Mouse (Mus musculus): ENCODE data around the gene Slc31a2.

GRCm38 (mm10) chr4:62313641-62314211 is 51.4 kb downstream of the Slc31a2 start:
- TF ChIP-seq POLR2A (IDR thresholded peaks at IDR 0.05; ENCODE audit: low read depth, low read length) (no peak), CTCF (conservative IDR thresholded peaks at IDR 0.05; ENCODE audit: insufficient read depth, insufficient read length, low read depth, low read length) (no peak)
